In the genomic region with DNA sequence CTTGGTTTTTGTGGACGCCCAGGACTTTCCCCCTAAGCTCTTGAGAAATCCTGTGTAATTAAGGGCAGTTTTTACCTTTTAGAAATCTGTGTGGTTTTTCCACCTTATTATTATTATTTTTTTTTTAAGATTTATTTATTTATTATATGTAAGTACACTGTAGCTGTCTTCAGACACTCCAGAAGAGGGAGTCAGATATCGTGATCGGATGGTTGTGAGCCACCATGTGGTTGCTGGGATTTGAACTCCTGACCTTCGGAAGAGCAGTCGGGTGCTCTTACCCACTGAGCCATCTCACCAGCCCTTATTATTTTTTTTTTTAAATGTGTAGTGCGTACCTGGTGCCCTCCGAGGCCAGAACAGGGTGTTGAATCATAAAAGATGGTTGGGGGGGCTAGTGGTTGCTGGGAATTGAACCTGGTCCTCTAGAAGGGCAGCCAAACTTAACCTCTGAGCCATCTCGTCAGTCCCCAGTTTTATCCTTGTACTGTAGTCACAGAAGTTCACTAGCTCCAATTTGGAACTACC, we compare ENCODE assay signal across 1 mouse cellular context.
TF ChIP-seq lines count a peak whose summit lies in the region.

No protein-coding gene starts in this region.

TF ChIP-seq in CH12.LX, 34 proteins besides CTCF, POLR2A, EP300 and RAD21:
- TF ChIP-seq MYC (IDR thresholded peaks at IDR 0.05; ENCODE audit: low read depth, low read length) (peak; percentile 68; the same call in 1 of the 2 replicates), TBP (conservative IDR thresholded peaks at IDR 0.05; ENCODE audit: low read depth, low read length) (0 out of 2 replicates have a peak, but pooled peaks have one; percentile 69)
